Mouse (Mus musculus) regulatory T cell (primary cell): ENCODE measurements around the gene Tnfsf10.

ENCODE experiments used
- in situ Hi-C: fragments of 300-600 bp; cut with MboI, MseI; formaldehyde crosslinking; loops from one replicate; pipeline ENCODE4 v1.15.1; 2025; ENCODE audit warnings: high pct_unique_total_duplicates

Tnfsf10 gene

DNA sequence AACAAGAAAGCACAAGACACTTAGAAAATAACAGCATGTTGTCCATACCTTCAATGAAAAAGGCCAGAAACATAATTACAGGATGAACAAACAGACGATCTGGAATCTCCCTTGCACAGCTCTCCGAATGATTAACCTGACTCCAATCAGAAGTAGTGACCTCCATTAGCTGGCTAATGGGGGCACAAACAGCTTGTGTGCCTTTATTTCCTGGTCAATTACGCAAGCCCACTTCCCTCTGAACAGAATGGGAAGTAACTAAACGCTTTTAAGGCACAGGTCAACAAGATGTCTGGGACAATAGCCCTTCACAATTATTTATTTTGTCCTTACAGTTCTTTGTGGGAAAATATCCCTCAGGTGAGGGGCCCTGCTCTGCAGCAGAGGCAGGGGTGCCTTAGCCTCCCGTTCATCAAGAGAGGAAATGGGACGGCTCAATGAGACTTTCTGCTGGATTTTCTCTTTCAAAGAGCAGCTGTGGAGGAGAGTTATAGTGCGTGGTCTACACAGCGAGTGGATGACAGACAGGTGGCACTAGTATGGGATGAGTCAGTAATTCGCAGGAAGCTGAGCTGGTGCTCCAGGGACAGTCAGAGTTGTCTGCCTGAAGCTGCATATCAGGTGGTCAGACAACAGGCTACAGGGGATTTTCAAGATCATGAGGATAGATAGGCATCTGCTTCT is 14.3 kb upstream of the Tnfsf10 start:
- in situ Hi-C loops, result no loop called here

DNA sequence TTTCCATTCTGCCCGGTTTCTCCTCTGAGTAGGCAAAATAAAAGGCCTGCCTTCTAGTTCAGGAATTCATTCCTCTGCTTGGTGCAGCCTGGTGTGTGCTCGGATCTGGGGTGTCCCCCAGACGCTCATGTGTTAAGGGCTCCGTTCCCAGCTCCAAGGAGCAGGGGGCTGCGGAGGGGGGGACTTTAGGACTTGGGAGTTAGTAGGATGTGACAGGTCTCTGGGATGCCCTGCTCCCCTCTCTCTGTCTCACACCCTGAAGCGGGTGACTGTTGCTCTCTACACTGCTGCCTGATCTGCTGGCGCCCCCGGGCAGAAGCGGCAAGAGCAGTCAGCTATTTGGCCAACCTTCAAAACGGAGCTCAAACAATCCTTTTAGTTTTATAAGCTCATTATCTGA is 10.0 kb upstream of the Tnfsf10 start:
- in situ Hi-C loops, result no loop called here

DNA sequence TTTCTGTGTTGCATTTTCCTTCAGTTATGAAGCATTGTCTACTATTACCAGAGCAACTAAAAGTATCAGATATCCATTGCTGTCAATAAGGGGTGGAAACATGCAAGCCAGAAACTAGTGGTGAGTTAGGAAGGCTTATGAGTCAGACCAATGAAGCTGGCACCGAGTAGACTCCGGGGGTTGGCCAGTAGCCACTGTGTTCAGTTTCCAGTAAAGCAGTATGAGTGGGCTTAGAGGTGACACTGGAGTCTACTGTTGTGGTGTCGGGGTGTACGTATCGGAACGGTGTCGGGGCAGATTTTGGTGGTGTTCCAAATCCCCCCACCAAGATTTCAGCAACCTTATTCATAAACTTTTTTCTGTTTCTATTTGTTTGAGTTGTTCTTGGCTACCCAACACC is 5.9 kb upstream of the Tnfsf10 start:
- in situ Hi-C loops, result no loop called here

DNA sequence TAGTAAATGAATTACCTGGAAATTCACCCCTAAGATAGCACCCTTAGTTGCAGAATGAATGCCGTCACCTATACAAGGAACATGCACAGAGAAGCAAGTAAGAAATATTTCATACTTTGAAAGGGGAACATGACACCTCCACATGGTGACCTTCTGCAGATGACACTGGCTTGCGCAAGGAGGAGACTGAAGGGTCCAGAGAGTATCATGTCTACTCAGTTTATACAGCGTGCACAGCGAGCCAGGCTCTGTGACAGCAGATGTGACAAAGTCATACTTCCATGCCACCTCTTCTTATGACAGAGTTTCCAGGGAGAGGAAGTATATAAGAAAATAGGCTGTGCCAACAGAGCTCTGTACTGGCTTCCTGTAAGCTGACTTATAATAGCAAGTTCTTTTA is 5.4 kb upstream of the Tnfsf10 start:
- in situ Hi-C loops, result no loop called here

DNA sequence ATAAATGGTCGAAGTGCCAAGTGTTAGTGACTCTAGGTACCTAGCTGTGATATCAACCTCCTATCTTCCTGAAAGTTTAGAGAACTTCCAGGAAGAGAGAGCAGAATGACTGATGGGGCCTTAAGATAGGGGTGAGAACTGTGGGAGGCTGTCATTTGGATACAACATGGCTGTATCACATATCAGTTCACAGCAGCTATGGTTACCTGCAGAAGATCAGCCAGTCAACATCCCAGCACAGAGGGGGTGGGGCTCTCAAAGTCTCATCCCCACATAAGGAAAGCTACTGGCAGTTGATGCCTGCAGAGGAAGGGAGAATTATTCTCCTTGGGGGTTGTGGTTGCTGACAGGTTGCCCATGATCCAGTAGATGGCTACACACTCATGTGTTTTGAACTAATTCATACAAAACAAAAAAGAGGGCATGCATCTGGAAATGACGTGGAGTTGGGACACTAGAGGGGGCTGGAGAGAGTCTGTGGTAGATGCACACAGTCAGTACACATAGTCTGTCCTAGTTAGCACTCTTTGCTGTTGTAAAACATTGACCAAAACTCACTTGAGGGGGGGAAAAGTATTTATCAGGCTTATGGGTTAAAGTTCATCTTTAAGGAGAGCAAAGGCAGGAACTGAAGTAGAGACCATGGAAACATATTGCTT is 2.2 kb upstream of the Tnfsf10 start:
- in situ Hi-C loops, result no loop called here

DNA sequence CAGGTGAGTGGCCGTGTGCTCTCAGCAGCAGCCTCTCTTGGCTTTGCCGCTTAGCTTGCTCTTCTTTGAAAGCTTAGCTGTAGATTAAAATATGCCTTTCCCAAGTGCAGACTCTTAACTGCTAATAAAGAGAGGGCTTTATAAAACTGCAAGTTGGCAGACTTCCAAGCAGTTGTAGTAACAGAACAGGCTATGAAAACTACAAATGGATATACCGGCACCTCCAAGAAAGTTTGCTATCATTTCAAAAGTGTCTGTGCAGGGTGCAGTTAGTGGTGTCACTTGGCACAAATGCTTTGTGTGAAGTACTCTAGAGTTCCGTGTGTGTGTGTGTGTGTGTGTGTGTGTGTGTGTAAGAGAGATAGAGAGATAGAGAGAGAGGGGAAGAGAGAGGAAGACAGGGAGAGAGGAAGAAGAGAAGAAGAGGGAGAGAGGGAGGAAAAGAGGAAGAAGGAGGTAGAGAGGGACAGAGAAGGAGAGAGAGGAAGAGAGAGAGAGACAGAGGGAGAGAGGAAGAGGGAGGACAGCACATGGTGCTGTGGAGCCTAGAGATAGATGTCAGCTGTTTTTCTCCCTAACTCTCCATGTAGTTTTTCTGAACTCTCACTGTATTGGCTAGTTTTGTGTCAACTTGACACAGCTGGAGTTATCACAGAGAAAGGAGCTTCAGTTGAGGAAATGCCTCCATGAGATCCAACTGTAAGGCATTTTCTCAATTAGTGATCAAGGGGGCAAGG is 628 bp downstream of the Tnfsf10 start:
- in situ Hi-C loops, result no loop called here

DNA sequence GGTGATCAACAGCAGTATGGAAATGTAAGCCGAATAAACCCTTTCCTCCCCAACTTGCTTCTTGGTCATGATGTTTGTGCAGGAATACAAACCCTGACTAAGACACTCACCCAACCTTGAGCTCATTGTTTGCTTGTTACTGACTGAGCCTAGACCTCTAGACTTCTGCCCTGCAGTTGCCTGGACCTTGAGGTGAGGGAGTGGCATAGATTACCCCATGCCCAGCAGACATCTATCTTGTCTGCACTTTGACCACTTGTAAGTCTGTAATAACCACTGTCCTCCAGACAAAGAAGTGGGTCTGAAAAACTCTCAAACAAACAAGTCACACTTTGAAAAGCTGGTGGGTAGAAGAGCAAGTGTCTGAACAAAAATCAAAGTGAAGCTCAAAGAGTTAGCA is 2.8 kb downstream of the Tnfsf10 start:
- in situ Hi-C loops, result no loop called here

DNA sequence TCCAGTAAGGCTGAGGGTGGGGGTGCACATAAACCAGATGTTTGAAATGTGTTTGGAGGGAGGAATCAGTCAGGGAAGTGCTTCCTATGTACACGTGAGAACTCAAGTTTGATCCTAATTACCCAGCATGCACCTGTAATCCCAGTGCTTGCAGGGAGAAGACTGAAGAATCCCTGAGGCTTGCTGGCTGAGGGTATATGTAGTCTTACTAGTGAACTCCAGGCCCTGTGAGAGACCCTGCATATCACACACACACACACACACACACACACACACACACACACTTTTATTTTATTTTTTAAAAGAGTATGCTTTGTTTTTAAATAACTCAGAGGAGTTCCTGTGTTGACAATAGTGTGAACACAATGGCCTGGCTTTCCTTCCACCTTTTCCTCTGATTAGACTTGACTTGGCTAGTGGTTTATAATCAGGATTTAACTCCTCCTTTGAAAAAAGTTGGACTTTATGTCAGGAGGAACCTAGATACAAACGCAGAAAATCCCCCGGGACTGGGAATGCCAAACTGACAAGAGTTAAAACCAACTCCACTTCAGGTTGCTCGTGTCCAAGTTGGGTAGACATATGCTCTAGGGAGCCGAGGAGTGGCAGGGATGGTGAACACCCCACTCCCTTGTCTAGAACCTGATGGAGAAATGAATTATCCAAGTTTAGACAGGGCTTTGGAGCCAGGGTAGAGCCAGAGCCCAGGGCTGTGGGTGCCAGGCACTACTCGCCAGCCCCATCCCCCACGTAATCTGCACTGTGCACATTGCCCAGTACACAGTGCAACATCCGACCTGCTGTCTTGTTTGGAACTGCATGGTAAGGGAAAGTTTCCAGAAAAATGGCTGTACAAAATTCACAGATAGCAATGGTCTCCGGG is 4.0 kb downstream of the Tnfsf10 start:
- in situ Hi-C loops, result no loop called here

DNA sequence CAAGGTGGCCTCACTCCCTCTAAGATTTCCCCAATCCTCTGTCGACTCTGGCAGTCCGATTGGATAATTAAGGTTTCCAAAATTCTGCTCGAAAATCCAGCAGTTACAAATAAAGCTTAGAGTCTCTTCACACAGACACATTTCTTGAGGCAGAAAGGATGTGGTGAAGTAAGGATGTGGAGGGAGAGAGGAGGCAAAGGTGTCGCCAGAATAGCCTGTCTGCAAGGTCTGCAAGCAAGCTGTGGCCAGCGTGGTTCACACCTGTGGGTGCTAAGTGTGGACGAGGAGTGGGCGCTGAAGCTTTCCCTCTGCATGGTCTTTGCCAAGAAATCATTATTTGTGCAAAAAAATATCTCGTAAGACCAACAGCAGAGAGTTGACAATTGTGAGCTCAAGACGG is 5.8 kb downstream of the Tnfsf10 start:
- in situ Hi-C loops, result no loop called here

DNA sequence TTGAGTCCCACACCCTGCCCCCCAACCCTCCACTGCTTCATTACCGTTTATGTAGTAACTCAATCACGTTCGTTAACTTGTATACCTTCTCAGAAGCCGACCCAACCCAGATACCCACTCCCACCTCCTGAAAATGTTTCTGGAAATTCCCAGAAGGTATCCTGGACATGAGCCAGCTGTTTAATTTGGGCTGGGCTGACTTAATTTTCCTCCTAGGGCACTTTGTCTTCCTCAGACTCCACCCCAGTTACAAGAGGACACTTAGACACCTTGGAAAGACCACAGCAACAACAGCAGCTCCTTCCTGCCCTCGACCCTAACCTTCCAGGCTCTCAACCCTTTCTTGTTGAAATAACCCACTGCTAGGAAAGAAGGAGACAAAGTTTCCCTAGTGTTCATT is 6.7 kb downstream of the Tnfsf10 start:
- in situ Hi-C loops, result no loop called here

DNA sequence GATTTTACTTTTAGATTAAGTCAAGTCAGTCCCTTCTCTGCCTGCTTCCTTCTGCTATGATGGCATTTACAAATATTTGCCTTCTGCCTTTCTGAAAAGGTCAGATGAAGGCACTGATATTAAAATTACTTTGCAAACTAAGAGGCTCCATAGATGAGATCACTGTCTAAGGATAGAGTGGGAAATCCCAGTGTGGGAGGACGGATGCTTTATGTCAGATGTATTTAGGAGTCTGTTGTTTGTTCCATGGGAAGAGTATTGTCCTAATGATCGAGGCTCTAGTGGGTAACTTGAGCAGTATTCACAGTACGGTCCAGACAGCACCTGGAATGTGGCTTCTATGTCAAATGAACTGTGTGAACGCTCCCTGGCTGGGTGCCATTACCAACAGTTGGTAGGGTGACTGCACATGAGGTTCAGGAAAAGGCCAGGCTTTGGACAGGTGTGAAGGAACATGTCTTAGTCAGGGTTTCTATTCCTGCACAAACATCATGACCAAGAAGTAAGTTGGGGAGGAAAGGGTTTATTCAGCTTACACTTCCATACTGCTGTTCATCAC is 9.9 kb downstream of the Tnfsf10 start:
- in situ Hi-C loops, result no loop called here

DNA sequence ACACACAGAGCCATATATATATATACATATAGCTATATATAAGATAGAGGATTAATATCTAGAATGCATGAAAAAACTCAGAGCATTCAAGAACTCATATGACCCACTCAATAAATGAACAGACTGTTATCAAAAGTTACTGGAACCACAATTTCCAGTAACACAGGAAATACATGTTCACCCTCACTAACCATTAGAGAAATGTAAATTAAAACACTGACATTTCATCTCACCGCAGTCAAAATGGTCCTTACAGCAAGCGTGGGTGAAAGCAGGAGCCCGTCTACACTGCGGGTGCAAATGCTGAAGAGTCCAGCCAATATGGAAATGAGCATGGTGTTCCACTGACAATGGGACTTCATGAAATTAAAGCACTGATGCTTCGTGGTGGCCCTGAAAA is 13.9 kb downstream of the Tnfsf10 start:
- in situ Hi-C loops, result loop anchor here (10.0 kb wide), 1 partner anchor 134 kb away; no protein-coding TSS in a partner anchor

DNA sequence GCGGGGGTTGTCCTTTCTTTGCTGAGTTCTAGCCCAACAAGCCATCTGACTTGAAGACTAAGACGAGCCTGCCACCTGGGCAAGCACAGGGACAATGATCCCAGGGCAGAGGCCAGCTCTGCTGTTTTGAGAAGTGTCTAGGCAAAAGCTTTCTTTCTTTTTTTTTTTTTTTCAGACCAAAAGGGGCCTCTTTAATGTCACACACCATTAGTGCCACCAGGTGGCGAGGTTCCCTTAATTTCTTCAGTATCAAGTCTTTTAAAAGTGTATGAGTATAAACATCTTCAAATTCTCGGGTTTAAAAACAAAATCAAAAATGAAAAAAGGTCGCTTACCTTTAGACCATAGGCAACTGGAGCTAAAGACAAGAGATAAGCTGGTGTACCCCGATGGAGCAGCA is 21.6 kb downstream of the Tnfsf10 start:
- in situ Hi-C loops, result loop anchor here (5.0 to 10.0 kb wide), 3 partner anchors 56 to 374 kb away; partner anchors contain the start of gene Fndc3b

DNA sequence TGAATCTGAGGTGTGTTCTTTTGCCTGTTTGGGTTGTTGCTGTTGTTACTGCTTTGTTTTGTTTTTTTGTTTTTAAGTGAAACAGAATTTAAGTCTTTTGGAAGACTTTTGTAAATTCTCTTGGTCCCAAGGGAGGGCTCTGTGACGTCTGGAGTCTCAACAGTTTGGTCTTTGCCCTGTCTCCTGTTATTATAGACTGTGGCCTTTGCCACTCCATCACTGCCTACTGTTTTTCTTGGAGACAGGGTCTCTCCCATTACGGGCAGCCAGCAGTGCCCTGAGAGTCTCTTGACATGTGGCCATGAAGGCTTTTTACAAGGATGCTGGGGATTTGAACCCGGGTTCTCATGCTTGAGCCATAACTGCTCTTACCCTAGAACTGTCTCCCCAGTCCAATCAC is 22.1 kb downstream of the Tnfsf10 start:
- in situ Hi-C loops, result loop anchor here (5.0 to 10.0 kb wide), 3 partner anchors 57 to 373 kb away; partner anchors contain the start of gene Fndc3b

DNA sequence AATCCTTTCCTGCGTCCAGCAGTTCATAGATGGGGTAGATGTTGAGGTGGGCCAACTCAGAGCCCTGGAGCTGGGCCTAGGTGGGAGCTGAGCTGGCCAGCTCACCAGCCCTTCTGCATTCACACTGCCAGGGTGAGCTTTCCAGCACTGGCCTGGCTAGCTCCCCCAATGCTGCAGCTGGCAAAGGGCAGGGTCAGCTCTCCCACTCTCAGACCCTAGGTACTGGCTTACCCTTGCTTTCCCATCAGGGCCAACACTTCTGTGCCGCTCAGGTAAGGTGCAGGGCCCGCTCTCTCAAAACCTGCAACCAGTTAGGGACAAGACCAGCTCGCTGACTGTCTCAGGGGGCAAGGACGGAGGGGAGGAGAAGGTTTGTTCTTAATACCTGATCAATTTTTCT is 23.9 kb downstream of the Tnfsf10 start:
- in situ Hi-C loops, result no loop called here

DNA sequence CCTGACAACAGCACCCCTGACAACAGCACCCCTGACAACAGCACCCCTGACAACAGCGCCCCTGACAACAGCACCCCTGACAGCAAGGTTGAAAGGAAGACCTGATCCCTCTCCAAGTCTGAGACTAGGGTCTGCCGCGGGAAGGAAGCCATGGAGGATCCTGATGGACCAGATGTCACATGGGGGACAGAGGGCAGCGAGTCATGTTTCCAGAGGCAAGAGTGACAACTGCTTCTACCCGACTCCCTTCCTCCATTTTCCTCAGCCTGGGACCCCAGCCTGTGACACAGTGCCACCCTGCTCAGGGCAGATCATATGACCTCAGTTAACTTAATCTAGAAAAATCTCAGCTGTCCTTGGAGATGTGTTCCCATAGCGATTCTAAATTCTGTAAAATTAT is 25.6 kb downstream of the Tnfsf10 start:
- in situ Hi-C loops, result no loop called here

DNA sequence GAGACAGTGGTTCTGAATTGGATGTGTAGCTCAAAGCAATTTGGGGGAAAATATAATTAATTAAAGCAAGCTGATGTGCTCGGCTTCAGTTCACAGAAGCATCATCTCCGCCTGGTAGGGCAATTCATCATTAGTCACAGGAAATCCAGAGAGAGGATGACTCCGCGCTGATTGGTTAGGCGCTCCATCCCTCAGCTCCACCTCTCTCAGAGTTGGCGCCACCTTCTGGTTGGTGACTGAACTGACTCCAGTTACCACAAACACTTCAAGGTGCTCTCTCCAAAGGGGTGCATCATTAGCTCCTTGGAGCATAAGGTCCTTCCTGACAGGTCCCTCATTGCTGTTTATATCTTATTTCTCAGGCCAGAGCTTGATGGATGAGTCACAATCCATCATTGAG is 28.7 kb downstream of the Tnfsf10 start:
- in situ Hi-C loops, result no loop called here

DNA sequence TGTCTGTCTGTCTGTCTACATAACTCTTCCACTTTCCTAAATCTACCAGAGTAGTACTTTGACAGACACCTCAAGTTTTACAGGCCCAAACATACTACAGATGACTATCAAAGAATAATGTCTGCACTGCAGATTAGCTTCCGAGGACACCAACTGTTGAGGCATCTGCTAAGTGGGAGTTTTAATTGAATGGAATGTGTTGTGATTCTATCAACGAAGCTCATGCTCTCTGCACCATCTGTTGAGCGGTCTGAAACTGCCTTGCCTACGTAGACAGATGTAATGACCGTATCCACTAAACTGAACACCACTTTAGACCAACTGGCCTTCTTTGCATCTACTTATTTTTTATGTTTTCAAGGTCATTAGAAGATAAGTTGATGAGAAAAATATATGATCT is 31.6 kb downstream of the Tnfsf10 start:
- in situ Hi-C loops, result no loop called here

DNA sequence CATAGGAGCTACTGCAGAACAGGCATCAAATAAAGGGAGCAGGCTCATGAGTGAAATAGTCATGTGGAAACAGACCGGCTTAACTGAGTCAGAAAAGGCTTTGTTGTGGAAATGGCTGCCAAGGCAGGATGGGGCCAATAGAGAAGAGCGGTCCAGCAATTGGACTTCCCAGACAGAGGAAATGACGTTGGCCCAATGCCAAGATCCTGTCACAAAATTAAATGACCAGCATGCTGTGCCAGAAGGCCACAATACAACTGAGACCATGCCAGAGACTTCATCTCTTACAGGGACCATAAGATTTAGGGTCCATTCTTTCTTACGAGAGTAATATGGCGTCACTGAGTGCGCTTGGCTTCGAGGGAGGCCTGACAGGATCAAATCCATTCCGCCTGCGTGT is 34.3 kb downstream of the Tnfsf10 start:
- in situ Hi-C loops, result no loop called here

DNA sequence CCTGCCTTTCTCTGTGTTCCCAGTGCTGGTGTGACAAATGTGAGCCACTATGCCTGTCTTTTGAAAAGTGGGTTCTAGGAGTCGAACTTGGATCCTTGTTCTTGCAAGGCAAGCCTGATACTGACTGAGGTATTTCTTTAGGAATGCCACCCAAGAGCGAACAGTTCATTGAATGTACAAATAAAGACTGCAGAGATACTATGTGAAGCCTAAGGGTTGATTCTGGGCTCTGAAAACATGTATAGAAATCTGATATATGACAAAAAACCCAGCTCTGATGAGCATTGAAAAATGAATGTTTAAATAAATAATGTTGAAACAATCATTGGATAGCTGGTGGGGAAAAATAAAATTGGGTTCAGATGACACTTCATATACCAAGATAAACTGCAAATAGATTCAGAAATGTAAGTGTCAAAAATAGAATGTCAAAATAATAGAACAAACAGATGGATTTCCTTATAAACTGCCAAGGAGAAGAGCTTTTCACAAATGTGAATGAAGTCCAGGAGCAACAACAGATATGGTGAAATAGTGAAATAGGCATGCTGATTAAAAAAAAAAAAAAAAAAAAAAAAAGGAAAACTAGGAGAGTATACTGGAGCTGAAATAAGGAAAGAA is 42.4 kb downstream of the Tnfsf10 start:
- in situ Hi-C loops, result no loop called here

DNA sequence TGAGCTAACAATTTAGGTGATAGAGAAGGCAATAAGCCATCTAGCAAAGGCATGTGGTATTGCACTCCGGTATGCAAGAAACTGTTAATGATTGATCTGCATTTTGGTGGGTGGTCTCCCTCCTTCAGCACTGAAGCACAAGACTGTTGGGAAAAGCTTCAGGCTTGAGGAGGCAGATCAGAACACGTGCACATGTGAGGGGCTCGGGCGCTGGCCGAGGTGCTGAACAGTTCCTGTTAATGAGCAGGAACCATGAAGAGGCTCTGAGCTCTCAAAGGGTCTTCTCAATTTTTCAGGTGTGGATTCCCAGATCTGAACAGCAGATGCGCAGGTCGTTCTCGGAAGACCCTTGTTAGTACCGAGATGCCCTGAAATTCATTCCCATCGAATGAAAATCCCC is 53.3 kb downstream of the Tnfsf10 start:
- in situ Hi-C loops, result no loop called here
